Mouse (Mus musculus) hindbrain, embryonic 14.5 days (tissue): ENCODE measurements around the gene Trip10. TPM values are rescaled to one million over a fixed set of nuclear protein-coding genes. Genes with fewer than 3 reads are reported as not detected.

Experiments used
- ATAC-seq: fragments of 200-750 bp; cut with Nextera tagmentation; 2 replicates; pipeline ENCODE4 v1.8.0; 2017; ENCODE audit warnings: moderate number of reproducible peaks, mild to moderate bottlenecking, moderate TSS enrichment, moderate library complexity; ENCODE audit not compliant: low FRiP score
- DNase-seq: peaks from one replicate; pipeline ENCODE4 v3.0.0-alpha.2; 2015; ENCODE audit warnings: low spot score
- H3K27ac ChIP-seq: fragments of 300-500 bp; sonication (generic); 2 replicates; pipeline ENCODE4 v1.5.1; 2014; ENCODE audit warnings: mild to moderate bottlenecking, moderate library complexity
- H3K27me3 ChIP-seq: fragments of 300-500 bp; sonication (generic); 2 replicates; pipeline ENCODE4 v1.6.1; 2014; ENCODE audit warnings: mild to moderate bottlenecking, low read length, mixed read lengths; ENCODE audit not compliant: control insufficient read depth, insufficient read depth
- H3K36me3 ChIP-seq: fragments of 300-500 bp; sonication (generic); replicated peaks from 2 replicates; pipeline ENCODE4 v1.6.1; 2014; ENCODE audit not compliant: control insufficient read depth, insufficient read depth
- H3K4me1 ChIP-seq: fragments of 300-500 bp; sonication (generic); replicated peaks from 2 replicates; pipeline ENCODE4 v1.6.1; 2014; ENCODE audit warnings: antibody characterized with exemption, low read length, mixed read lengths; ENCODE audit not compliant: control insufficient read depth, insufficient read depth
- H3K4me2 ChIP-seq: fragments of 300-500 bp; sonication (generic); replicated peaks from 2 replicates; pipeline ENCODE4 v1.6.1; 2014; ENCODE audit warnings: mild to moderate bottlenecking, moderate library complexity
- H3K4me3 ChIP-seq: fragments of 300-500 bp; sonication (generic); replicated peaks from 2 replicates; pipeline ENCODE4 v1.5.1; 2014; ENCODE audit warnings: mild to moderate bottlenecking, low read length
- H3K9ac ChIP-seq: fragments of 300-500 bp; sonication (generic); 2 replicates; pipeline ENCODE4 v1.6.1; 2014
- H3K9me3 ChIP-seq: fragments of 300-500 bp; sonication (generic); 2 replicates; pipeline ENCODE4 v1.6.1; 2016; ENCODE audit warnings: low read length; ENCODE audit not compliant: control insufficient read depth
- WGBS: fragments of 180-500 bp; shearing (Covaris S2); extraction: QIAGEN DNeasy Blood & Tissue Kit; methylation state at CpG from one replicate; pipeline ENCODE4 v1.1.7; 2014; 5-methylcytosine and 5-hydroxymethylcytosine counted together
- polyA plus RNA-seq: library from polyadenylated mRNA; unstranded; fragments of >200 nt; fragmentation: Nextera tagmentation; extraction: Ambion mirVana; gene quantifications from 2 replicates; pipeline ENCODE4 v1.2.1, GENCODE M21; 2014

The Trip10 gene
- polyA plus RNA-seq, 1 experiment from 2014 or later: 10.1 TPM

GRCm38 (mm10) chr17:57219884-57220207, 29.4 kb upstream of the Trip10 start:
- ATAC-seq (no peak), DNase-seq (no peak)
- Histone ChIP-seq H3K36me3 (no peaks in the 10 kb centered on the region), H3K9ac (no peak overlapping the region), H3K4me3 (no peak overlapping the region), H3K9me3 (no peaks in the 10 kb centered on the region), H3K27me3 (no peaks in the 10 kb centered on the region), H3K27ac (no peak overlapping the region), H3K4me2 (no peak overlapping the region), H3K4me1 (no peaks in the 10 kb centered on the region)
- WGBS: 21% methylated on average over 3 of the region's 3 CpGs

- H3K4me2 ChIP-seq: no peak overlapping the region
Observed at GRCm38 (mm10) chr17:57221911-57222310, 27.3 kb upstream of the Trip10 start.

GRCm38 (mm10) chr17:57223313-57223712, 25.9 kb upstream of the Trip10 start:
- Histone ChIP-seq H3K36me3 (no peaks in the 10 kb centered on the region), H3K9me3 (no peaks in the 10 kb centered on the region), H3K27ac (no peak overlapping the region), H3K4me2 (no peak overlapping the region), H3K9ac (no peak overlapping the region), H3K27me3 (no peaks in the 10 kb centered on the region), H3K4me1 (no peaks in the 10 kb centered on the region), H3K4me3 (no peak overlapping the region)
- ATAC-seq (no peak), DNase-seq (no peak)
- WGBS: 78% methylated on average over 9 of the region's 9 CpGs

More at GRCm38 (mm10) chr17:57221911-57222310, 27.3 kb upstream of the Trip10 start:
- H3K27ac ChIP-seq: no peak overlapping the region
- H3K4me3 ChIP-seq: no peak overlapping the region
- no peaks in the 10 kb centered on the region for H3K9me3 ChIP-seq
- H3K27me3 ChIP-seq: no peaks in the 10 kb centered on the region
- H3K9ac ChIP-seq: no peak overlapping the region
- DNase-seq: no peak
- H3K36me3 ChIP-seq: no peaks in the 10 kb centered on the region
- ATAC-seq: no peak
- WGBS: 83% methylated on average over 4 of the region's 4 CpGs
- H3K4me1 ChIP-seq: no peaks in the 10 kb centered on the region

- H3K4me2 ChIP-seq: no peak overlapping the region
- no peaks in the 10 kb centered on the region for H3K9me3 ChIP-seq
- no peak for DNase-seq
- H3K4me1 ChIP-seq: no peaks in the 10 kb centered on the region
- 90% methylated on average over 2 of the region's 2 CpGs for WGBS
- H3K27ac ChIP-seq: no peak overlapping the region
- H3K27me3 ChIP-seq: no peaks in the 10 kb centered on the region
- ATAC-seq: no peak
- no peak overlapping the region for H3K9ac ChIP-seq
- H3K36me3 ChIP-seq: no peaks in the 10 kb centered on the region
- no peak overlapping the region for H3K4me3 ChIP-seq
Observed at GRCm38 (mm10) chr17:57227468-57227867, 21.8 kb upstream of the Trip10 start.

GRCm38 (mm10) chr17:57228014-57228413, 21.2 kb upstream of the Trip10 start, which contains the start of gene C3:
Gene C3, minus strand, starts transcription at chr17:57228136.
- 67% methylated on average over 3 of the region's 3 CpGs for WGBS
- Histone ChIP-seq H3K4me2 (no peak within 1 kb of the TSS), H3K36me3 (no peaks in the 10 kb centered on the region), H3K4me3 (no peak within 1 kb of the TSS), H3K9ac (no peak within 1 kb of the TSS), H3K4me1 (no peaks in the 10 kb centered on the region), H3K27ac (no peak within 1 kb of the TSS), H3K9me3 (no peaks in the 10 kb centered on the region), H3K27me3 (no peaks in the 10 kb centered on the region)
- no peak for DNase-seq
- ATAC-seq: no peak

- Histone ChIP-seq H3K4me1 (no peaks in the 10 kb centered on the region), H3K27me3 (no peaks in the 10 kb centered on the region), H3K9me3 (no peaks in the 10 kb centered on the region), H3K9ac (no peak overlapping the region), H3K4me3 (no peak overlapping the region), H3K36me3 (no peaks in the 10 kb centered on the region), H3K4me2 (no peak overlapping the region), H3K27ac (no peak overlapping the region)
- DNase-seq: no peak
- ATAC-seq: no peak
- 86% methylated on average over 3 of the region's 3 CpGs for WGBS
Observed at GRCm38 (mm10) chr17:57228873-57229272, 20.4 kb upstream of the Trip10 start.

GRCm38 (mm10) chr17:57229851-57230727, 19.2 kb upstream of the Trip10 start:
- no peak for ATAC-seq
- no peak overlapping the region for H3K4me3 ChIP-seq
- H3K36me3 ChIP-seq: peaks cover 6% of the 10 kb centered on the region; the same call in 1 of the 2 replicates
- no peak overlapping the region for H3K27ac ChIP-seq
- WGBS: 71% methylated on average over 15 of the region's 15 CpGs
- H3K4me2 ChIP-seq: no peak overlapping the region
- no peaks in the 10 kb centered on the region for H3K4me1 ChIP-seq
- no peak overlapping the region for H3K9ac ChIP-seq
- no peaks in the 10 kb centered on the region for H3K9me3 ChIP-seq
- no peak for DNase-seq
- H3K27me3 ChIP-seq: no peaks in the 10 kb centered on the region

GRCm38 (mm10) chr17:57230728-57231125, 18.5 kb upstream of the Trip10 start:
- ATAC-seq: no peak
- H3K27ac ChIP-seq: no peak overlapping the region
- no peak for DNase-seq
- no peak overlapping the region for H3K4me3 ChIP-seq
- H3K36me3 ChIP-seq: peaks cover 9% of the 10 kb centered on the region; the same call in 1 of the 2 replicates
- no peaks in the 10 kb centered on the region for H3K27me3 ChIP-seq
- H3K9ac ChIP-seq: no peak overlapping the region
- H3K9me3 ChIP-seq: no peaks in the 10 kb centered on the region
- WGBS: 76% methylated on average over 6 of the region's 6 CpGs
- no peaks in the 10 kb centered on the region for H3K4me1 ChIP-seq
- H3K4me2 ChIP-seq: no peak overlapping the region

GRCm38 (mm10) chr17:57231321-57231771, 17.9 kb upstream of the Trip10 start:
- H3K36me3 ChIP-seq: peaks cover 15% of the 10 kb centered on the region
- H3K9ac ChIP-seq: no peak overlapping the region
- no peak overlapping the region for H3K4me3 ChIP-seq
- no peak overlapping the region for H3K4me2 ChIP-seq
- no peaks in the 10 kb centered on the region for H3K27me3 ChIP-seq
- DNase-seq (no peak), ATAC-seq (no peak)
- H3K9me3 ChIP-seq: no peaks in the 10 kb centered on the region
- no peak overlapping the region for H3K27ac ChIP-seq
- no peaks in the 10 kb centered on the region for H3K4me1 ChIP-seq
